Mouse (Mus musculus) embryonic fibroblast, embryonic 13.5 days (primary cell): ENCODE results near the gene Mmgt2.

Source experiments
- CTCF ChIP-seq: IDR thresholded peaks from 2 replicates; pipeline ENCODE4 v1.5.1; 2011; ENCODE audit warnings: mild to moderate bottlenecking, control low read depth, low read length, moderate library complexity, borderline replicate concordance; ENCODE audit not compliant: insufficient read depth
- POLR2A ChIP-seq: IDR thresholded peaks from 2 replicates; pipeline ENCODE4 v1.6.1; 2011; ENCODE audit warnings: low read depth, mild to moderate bottlenecking, control low read depth, low read length, moderate library complexity

- peak; percentile 26; the same call in 1 of the 2 replicates for TF ChIP-seq POLR2A
- TF ChIP-seq CTCF = no peak
Measured at GRCm38 (mm10) chr11:62607952-62608201, 40.6 kb upstream of the Mmgt2 start.
